Mouse (Mus musculus): ENCODE measurements around the gene Wnt5b. TPM values are rescaled to one million over a fixed set of nuclear protein-coding genes. Genes with fewer than 3 reads are reported as not detected.

Gene Wnt5b
- polyA plus RNA-seq, 1 experiment from 2014 or later, result 21.9 TPM

DNA sequence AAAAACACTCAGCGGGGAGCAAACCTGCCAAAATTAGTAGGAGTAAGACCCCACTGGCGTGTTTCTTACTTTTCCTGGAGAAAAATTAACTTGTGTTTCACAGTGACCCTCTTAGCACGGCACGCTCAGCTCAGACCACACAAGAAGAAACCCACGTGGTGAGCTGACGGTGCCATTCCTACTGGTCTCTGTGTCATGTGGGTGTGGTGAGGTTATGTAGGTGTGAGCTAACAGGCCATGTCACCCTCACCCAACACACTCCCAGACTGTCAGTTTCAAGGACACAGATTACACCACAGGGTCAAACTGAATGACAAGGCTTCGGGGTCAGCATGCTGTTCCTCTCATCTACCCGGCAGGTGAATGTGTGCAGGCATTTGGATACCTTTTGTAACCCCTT is 39.4 kb downstream of the Wnt5b start:
- H3K4me1 ChIP-seq (replicated peaks), result peaks cover 9% of the 10 kb centered on the region; the same call in 1 of the 2 replicates
- 0 out of 2 replicates have a peak, but pooled peaks cover 6% of the 10 kb centered on the region for H3K36me3 ChIP-seq
- H3K9ac ChIP-seq (replicated peaks), result no peak overlapping the region
- no peaks in the 10 kb centered on the region for H3K27me3 ChIP-seq
- 88% methylated on average over 8 of the region's 8 CpGs for WGBS
- no peak overlapping the region for H3K4me3 ChIP-seq (replicated peaks)
- no peak for ATAC-seq (ENCODE audit: insufficient number of reproducible peaks, insufficient read depth, low FRiP score, low TSS enrichment, low read depth)
- no peak overlapping the region for H3K27ac ChIP-seq
- H3K9me3 ChIP-seq, result no peaks in the 10 kb centered on the region
- no peak overlapping the region for H3K4me2 ChIP-seq

DNA sequence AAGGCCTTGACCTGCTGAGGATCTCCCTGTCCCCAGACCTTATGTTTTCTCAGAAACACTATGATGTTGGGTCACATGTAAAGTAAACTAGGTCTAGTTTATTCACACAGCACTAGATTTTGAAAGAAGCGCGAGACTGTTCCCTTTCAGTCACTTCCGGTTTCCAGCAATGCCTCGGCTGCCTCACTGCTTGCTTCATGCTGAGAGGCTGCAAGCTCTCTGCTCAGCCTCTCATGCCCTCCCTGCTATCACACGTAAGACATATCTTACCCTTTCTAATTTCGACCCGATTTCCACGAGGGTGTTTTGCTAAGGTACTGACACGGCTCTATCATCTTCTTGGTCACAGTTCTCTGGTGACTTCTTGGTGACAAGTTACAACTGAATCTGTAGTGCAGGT is 42.1 kb downstream of the Wnt5b start:
- no peak overlapping the region for H3K9ac ChIP-seq (replicated peaks)
- no peaks in the 10 kb centered on the region for H3K27me3 ChIP-seq
- WGBS, result 65% methylated on average over 9 of the region's 9 CpGs
- no peak overlapping the region for H3K4me2 ChIP-seq
- peaks cover 14% of the 10 kb centered on the region for H3K4me1 ChIP-seq (replicated peaks)
- no peak overlapping the region for H3K27ac ChIP-seq
- no peak overlapping the region for H3K4me3 ChIP-seq (replicated peaks)
- no peaks in the 10 kb centered on the region for H3K36me3 ChIP-seq
- no peaks in the 10 kb centered on the region for H3K9me3 ChIP-seq
- no peak for ATAC-seq (ENCODE audit: insufficient number of reproducible peaks, insufficient read depth, low FRiP score, low TSS enrichment, low read depth)

DNA sequence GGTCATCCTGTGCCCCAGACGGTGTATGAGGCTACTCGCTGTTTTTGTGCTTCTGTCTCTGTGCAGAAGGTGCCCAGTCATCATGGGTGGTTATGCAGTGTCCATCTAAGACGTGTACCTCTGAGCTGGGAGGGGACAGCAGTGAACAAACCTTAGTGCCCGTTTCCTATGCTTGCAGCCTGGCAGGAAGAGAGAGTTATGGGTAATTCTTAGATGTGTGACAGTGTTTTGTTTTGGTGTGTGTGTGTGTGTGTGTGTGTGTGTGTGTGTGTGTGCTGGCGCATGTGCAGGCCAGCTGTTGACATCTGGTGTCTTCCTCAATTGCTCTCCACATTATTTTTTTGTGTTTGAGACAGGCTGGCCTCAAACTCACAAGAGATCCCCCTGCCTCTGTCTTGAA is 44.1 kb downstream of the Wnt5b start:
- H3K36me3 ChIP-seq, result no peaks in the 10 kb centered on the region
- H3K9ac ChIP-seq (replicated peaks), result no peak overlapping the region
- H3K9me3 ChIP-seq, result no peaks in the 10 kb centered on the region
- no peak for ATAC-seq (ENCODE audit: insufficient number of reproducible peaks, insufficient read depth, low FRiP score, low TSS enrichment, low read depth)
- H3K27me3 ChIP-seq, result no peaks in the 10 kb centered on the region
- no peak overlapping the region for H3K4me2 ChIP-seq
- H3K27ac ChIP-seq, result no peak overlapping the region
- no peak overlapping the region for H3K4me3 ChIP-seq (replicated peaks)
- peaks cover 14% of the 10 kb centered on the region for H3K4me1 ChIP-seq (replicated peaks)
- 51% methylated on average over 5 of the region's 5 CpGs for WGBS

DNA sequence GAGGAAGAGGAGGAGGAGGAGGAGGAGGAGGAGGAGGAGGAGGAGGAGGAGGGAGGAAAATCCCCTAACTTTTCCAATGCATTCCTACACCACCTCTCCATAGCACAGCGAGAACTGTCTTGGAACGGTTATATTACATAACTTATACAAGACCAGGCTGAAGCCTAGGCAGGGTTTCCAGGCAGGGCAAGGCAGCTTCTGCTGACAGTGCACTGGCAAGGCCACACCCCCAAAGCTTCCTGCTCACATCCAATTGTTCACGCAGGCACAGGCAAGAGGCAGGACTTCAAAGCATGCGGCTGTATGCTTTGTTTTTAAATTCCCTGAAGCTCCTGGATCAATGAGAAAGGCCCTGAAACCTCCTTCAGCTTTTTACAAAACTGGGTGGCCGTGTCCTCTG is 44.9 kb downstream of the Wnt5b start:
- Histone ChIP-seq H3K27me3 (no peaks in the 10 kb centered on the region), H3K27ac (no peak overlapping the region), H3K4me2 (no peak overlapping the region), H3K9me3 (no peaks in the 10 kb centered on the region), H3K9ac (replicated peaks) (no peak overlapping the region), H3K4me3 (replicated peaks) (no peak overlapping the region), H3K4me1 (replicated peaks) (peaks cover 14% of the 10 kb centered on the region), H3K36me3 (no peaks in the 10 kb centered on the region)
- ATAC-seq (ENCODE audit: insufficient number of reproducible peaks, insufficient read depth, low FRiP score, low TSS enrichment, low read depth), result no peak
- 26% methylated on average over 5 of the region's 5 CpGs for WGBS

DNA sequence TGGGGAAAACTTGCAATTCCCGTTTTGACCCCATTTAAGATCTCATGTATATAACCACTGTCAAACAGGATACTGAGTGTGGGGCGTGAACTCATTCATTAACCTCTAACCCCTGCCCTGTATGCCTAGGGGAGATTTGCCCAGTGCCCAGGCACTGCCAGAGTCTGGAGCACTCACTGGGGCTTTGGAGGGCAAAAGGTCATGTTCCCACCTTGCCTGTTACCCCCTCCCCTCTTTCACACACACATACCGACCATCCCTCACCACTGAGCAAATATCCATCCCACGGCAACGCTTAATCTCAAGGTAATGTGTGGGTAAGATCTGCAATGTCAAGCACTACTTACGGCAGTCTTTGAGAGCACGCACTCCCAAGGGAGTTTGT is 51.5 kb downstream of the Wnt5b start:
- no peak for ATAC-seq (ENCODE audit: insufficient number of reproducible peaks, insufficient read depth, low FRiP score, low TSS enrichment, low read depth)
- H3K4me3 ChIP-seq (replicated peaks), result no peak overlapping the region
- no peak overlapping the region for H3K4me2 ChIP-seq
- WGBS, result 47% methylated on average over 7 of the region's 7 CpGs
- no peak overlapping the region for H3K9ac ChIP-seq (replicated peaks)
- H3K27me3 ChIP-seq, result no peaks in the 10 kb centered on the region
- H3K27ac ChIP-seq, result no peak overlapping the region
- no peaks in the 10 kb centered on the region for H3K9me3 ChIP-seq
- H3K4me1 ChIP-seq (replicated peaks), result peaks cover 20% of the 10 kb centered on the region
- no peaks in the 10 kb centered on the region for H3K36me3 ChIP-seq

DNA sequence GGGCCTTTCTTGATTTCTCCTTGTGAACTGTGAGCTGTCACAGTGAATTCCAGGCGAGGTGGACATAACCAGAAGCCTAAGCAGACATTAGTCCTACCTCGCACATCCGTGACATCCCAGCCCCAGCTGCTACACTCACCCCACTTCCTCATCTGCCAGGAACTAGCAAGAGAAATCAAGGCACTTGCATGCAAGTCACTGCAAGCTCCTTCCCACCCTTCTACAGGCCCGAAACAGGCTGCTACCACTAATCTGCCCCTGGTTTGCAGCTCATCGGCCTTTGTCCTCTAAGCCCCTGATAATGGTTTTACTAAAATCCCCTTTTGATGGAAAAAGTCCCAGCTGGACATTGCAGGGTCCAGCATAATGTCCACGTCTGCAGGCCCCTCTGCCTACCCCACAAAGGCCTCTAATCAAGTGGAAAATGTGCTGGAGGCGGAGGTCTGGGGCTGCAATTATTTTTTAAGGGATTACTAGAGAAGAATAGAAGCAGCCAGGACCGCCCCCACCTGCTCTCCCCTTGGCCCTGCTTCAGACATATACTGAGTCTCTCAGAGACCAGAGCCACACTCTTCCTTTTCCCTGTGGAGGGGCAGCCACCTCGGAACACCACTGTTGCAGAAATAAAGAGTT is 52.0 kb downstream of the Wnt5b start:
- 53% methylated on average over 9 of the region's 9 CpGs for WGBS
- H3K4me2 ChIP-seq, result no peak overlapping the region
- ATAC-seq (ENCODE audit: insufficient number of reproducible peaks, insufficient read depth, low FRiP score, low TSS enrichment, low read depth), result no peak
- peaks cover 20% of the 10 kb centered on the region for H3K4me1 ChIP-seq (replicated peaks)
- H3K36me3 ChIP-seq, result no peaks in the 10 kb centered on the region
- no peak overlapping the region for H3K27ac ChIP-seq
- H3K9me3 ChIP-seq, result no peaks in the 10 kb centered on the region
- no peak overlapping the region for H3K4me3 ChIP-seq (replicated peaks)
- no peaks in the 10 kb centered on the region for H3K27me3 ChIP-seq
- 0 out of 2 replicates have a peak overlapping the region, but pooled peaks have one; percentile 37 for H3K9ac ChIP-seq (replicated peaks)

DNA sequence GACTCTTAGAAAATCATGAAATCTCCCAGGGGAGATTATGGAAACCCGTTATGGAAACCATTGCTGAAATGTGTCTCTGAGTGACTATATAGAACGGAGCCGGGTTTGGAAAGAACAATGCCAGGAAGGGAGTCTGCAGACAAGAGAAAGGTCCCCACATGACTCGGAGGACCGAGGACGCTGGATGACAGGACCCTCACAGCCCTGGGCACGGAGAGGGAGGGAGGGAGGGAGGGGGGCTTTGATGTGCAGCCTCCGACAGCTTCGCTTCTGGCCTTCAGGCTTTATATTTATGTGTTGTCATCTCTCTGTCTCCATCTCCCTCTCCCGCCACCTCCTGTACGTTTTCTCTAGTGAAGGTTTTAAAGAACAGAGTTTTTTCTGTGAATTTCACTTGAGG is 53.1 kb downstream of the Wnt5b start:
- ATAC-seq (ENCODE audit: insufficient number of reproducible peaks, insufficient read depth, low FRiP score, low TSS enrichment, low read depth), result no peak
- Histone ChIP-seq H3K4me1 (replicated peaks) (peaks cover 21% of the 10 kb centered on the region), H3K9me3 (no peaks in the 10 kb centered on the region), H3K36me3 (no peaks in the 10 kb centered on the region), H3K4me2 (no peak overlapping the region), H3K9ac (replicated peaks) (no peak overlapping the region), H3K27ac (no peak overlapping the region), H3K27me3 (no peaks in the 10 kb centered on the region), H3K4me3 (replicated peaks) (no peak overlapping the region)
- 50% methylated on average over 11 of the region's 11 CpGs for WGBS

DNA sequence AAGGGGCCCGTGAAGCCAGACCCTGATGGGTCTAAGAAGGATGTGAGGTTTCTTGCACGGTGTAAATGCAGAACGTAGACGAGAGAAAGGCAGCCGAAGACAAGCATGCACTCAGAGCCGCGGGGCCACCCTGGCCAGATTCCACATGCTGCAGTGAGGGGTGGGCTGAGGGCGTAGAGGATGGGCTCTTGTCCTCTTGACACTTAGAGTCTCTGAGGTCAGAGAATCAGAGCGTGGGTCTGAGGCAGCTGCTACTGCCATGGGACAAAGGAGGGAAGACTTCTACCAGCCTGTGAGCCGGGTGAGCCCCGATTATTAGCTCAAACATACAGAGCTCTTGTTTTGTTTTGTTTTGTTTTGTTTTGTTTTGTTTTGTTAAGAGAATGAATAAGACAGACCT is 53.6 kb downstream of the Wnt5b start:
- Histone ChIP-seq H3K4me2 (no peak overlapping the region), H3K4me1 (replicated peaks) (peaks cover 26% of the 10 kb centered on the region), H3K4me3 (replicated peaks) (no peak overlapping the region), H3K9ac (replicated peaks) (no peak overlapping the region), H3K27ac (no peak overlapping the region), H3K9me3 (no peaks in the 10 kb centered on the region), H3K36me3 (no peaks in the 10 kb centered on the region; the same call in 1 of the 2 replicates), H3K27me3 (no peaks in the 10 kb centered on the region)
- ATAC-seq (ENCODE audit: insufficient number of reproducible peaks, insufficient read depth, low FRiP score, low TSS enrichment, low read depth), result no peak
- WGBS, result 45% methylated on average over 11 of the region's 11 CpGs

DNA sequence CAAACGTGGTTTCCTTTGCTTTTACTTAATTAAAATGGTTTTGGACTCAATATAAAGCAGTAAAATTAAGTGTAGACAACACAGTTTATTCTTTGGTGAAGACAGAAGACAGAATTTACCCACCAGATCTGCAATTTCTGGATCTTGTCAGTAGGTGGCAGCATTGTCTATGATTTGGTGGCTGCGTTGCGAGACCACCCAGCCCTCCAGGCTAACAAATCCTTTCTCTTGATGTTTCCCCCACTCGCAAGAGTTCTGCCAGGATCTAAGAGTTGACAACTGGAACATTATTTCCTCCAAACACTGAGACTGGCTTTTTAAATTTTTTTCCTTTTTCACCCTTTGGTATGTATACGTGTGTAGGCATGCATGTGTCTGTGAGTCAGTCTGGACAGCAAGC is 54.4 kb downstream of the Wnt5b start:
- Histone ChIP-seq H3K27ac (no peak overlapping the region), H3K4me3 (replicated peaks) (no peak overlapping the region), H3K4me1 (replicated peaks) (peaks cover 29% of the 10 kb centered on the region)

DNA sequence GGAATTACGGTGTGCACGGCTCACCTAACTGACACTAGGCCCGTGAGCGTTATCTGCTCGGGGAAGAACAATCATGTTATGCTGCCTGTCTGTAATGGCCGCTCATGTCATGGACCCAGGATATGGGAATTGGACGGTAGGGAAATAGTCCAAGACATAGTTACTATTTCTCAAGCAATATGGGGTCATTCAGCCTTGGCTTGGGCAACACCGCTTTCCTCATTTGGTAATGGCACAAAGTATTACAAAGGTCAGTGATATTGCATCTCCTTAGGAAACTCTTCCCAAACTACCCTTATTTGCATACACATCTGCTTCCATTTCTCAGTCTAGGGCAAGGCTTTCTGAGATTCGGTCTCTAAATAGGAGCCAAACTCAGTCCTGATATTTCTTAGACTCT is 56.5 kb downstream of the Wnt5b start:
- Histone ChIP-seq H3K4me3 (replicated peaks) (no peak overlapping the region), H3K27me3 (no peaks in the 10 kb centered on the region), H3K27ac (no peak overlapping the region), H3K36me3 (peaks cover 18% of the 10 kb centered on the region; the same call in 1 of the 2 replicates), H3K9ac (replicated peaks) (no peak overlapping the region), H3K9me3 (no peaks in the 10 kb centered on the region), H3K4me1 (replicated peaks) (peaks cover 45% of the 10 kb centered on the region), H3K4me2 (no peak overlapping the region)
- 89% methylated on average over 9 of the region's 9 CpGs for WGBS
- ATAC-seq (ENCODE audit: insufficient number of reproducible peaks, insufficient read depth, low FRiP score, low TSS enrichment, low read depth), result no peak

More for the DNA sequence above, 54.4 kb downstream of the Wnt5b start:
- 11% methylated on average over 5 of the region's 5 CpGs for WGBS
- no peaks in the 10 kb centered on the region for H3K9me3 ChIP-seq
- H3K9ac ChIP-seq (replicated peaks), result no peak overlapping the region
- peak; percentile 10; the same call in 1 of the 2 replicates for ATAC-seq (ENCODE audit: insufficient number of reproducible peaks, insufficient read depth, low FRiP score, low TSS enrichment, low read depth)
- H3K27me3 ChIP-seq, result no peaks in the 10 kb centered on the region
- peaks cover under 1% of the 10 kb centered on the region; the same call in 1 of the 2 replicates for H3K36me3 ChIP-seq
- no peak overlapping the region for H3K4me2 ChIP-seq

DNA sequence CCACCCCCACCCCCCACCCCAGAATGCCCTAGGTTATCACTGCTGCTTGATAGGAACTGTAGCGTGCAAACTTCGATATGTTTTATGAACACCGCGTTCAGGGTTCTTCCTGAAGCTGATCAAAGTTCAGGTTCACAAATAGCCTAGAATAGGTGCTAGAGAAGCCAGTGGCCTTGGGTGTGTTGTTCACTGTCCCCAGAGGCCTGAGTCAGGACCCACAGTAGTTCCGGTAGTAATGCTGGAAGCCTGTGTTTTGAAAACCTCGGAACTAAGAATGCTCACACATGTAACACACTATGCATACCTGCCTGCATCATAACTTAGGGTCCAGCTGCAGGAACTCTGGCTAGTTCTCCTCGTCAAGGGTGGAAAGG is 57.1 kb downstream of the Wnt5b start:
- peaks cover 44% of the 10 kb centered on the region for H3K4me1 ChIP-seq (replicated peaks)
- peaks cover 18% of the 10 kb centered on the region; the same call in 1 of the 2 replicates for H3K36me3 ChIP-seq
- H3K4me3 ChIP-seq (replicated peaks), result no peak overlapping the region
- 90% methylated on average over 7 of the region's 7 CpGs for WGBS
- H3K9me3 ChIP-seq, result no peaks in the 10 kb centered on the region
- H3K4me2 ChIP-seq, result no peak overlapping the region
- no peak overlapping the region for H3K9ac ChIP-seq (replicated peaks)
- H3K27me3 ChIP-seq, result no peaks in the 10 kb centered on the region
- H3K27ac ChIP-seq, result no peak overlapping the region
- ATAC-seq (ENCODE audit: insufficient number of reproducible peaks, insufficient read depth, low FRiP score, low TSS enrichment, low read depth), result no peak
